In genomic region chr11:103267346-103268219, GRCm38 (mm10) we compare ENCODE assay signal across 8 mouse cellular contexts. TPM values are rescaled to one million over a fixed set of nuclear protein-coding genes. Genes with fewer than 3 reads are reported as not detected.
DNase-seq lines count a peak whose midpoint lies in the region; ATAC-seq and TF ChIP-seq lines count a peak whose summit lies in the region.

Gene Map3k14 (minus strand): TSS chr11:103267472.

- peak within 1 kb of the TSS; percentile 74 for H3K4me3 ChIP-seq in C2C12 (ENCODE audit: insufficient read depth, poor library complexity, severe bottlenecking)
- peak within 1 kb of the TSS; percentile 71 for H3K4me3 ChIP-seq in erythroblast, embryonic 14.5 days (replicated peaks)
- peak within 1 kb of the TSS; percentile 65 for H3K4me3 ChIP-seq in heart, embryonic 11.5 days (ENCODE audit: low read depth, low read length)
- H3K4me3 ChIP-seq in kidney, embryonic 16.5 days (ENCODE audit: low read length), result peak within 1 kb of the TSS; percentile 56
- peak within 1 kb of the TSS; percentile 56 for H3K4me3 ChIP-seq in liver, adult 2 months (ENCODE audit: insufficient read depth, low read depth, low read length)
- peak within 1 kb of the TSS; percentile 80 for H3K4me3 ChIP-seq in myocyte

- peak; percentile 73; the same call in 1 of the 2 replicates for TF ChIP-seq POLR2A in brain, embryonic 14.5 days (IDR thresholded peaks at IDR 0.05; ENCODE audit: borderline replicate concordance, extremely low read depth, insufficient read depth, insufficient read length, poor library complexity, severe bottlenecking)
- no peak; the same call in 1 of the 2 replicates for TF ChIP-seq POLR2A in liver, adult 2 months (IDR thresholded peaks at IDR 0.05; ENCODE audit: extremely low read depth, insufficient read depth, low read length)
- TF ChIP-seq POLR2A in myocyte (IDR thresholded peaks at IDR 0.05; ENCODE audit: insufficient read length, low read depth), result peak; percentile 98

- H3K27ac ChIP-seq in heart, embryonic 11.5 days (ENCODE audit: low read depth, low read length), result peak within 1 kb of the TSS; percentile 74
- peak within 1 kb of the TSS; percentile 95 for H3K27ac ChIP-seq in kidney, embryonic 16.5 days (ENCODE audit: low read length)
- peak within 1 kb of the TSS; percentile 3; the same call in 1 of the 2 replicates for H3K27ac ChIP-seq in liver, adult 2 months (replicated peaks; ENCODE audit: insufficient read depth, low read depth, low read length)

- H3K9me3 ChIP-seq in erythroblast, embryonic 14.5 days (ENCODE audit: control insufficient read depth, low read length), result no peaks in the 10 kb centered on the region
- H3K9me3 ChIP-seq in heart, embryonic 11.5 days (replicated peaks; ENCODE audit: control insufficient read depth, low read length), result no peaks in the 10 kb centered on the region
- no peaks in the 10 kb centered on the region for H3K9me3 ChIP-seq in kidney, embryonic 16.5 days (ENCODE audit: low read length)

- peaks cover 45% of the 10 kb centered on the region for H3K79me2 ChIP-seq in C2C12 (ENCODE audit: control insufficient read depth, insufficient read depth)
- peaks cover 4% of the 10 kb centered on the region; the same call in 1 of the 2 replicates for H3K79me2 ChIP-seq in liver, adult 2 months (ENCODE audit: control insufficient read depth, insufficient read depth, low read length)
- H3K79me2 ChIP-seq in myocyte (ENCODE audit: control insufficient read depth, insufficient read depth), result peaks cover 46% of the 10 kb centered on the region

- 2% methylated on average over 55 of the region's 55 CpGs for whole genome bisulfite sequencing in heart, embryonic 11.5 days (ENCODE audit: insufficient replicate concordance)
- under 1% methylated on average over 55 of the region's 55 CpGs for WGBS in kidney, embryonic 16.5 days
- WGBS in liver, adult 2 months, result 3% methylated on average over 55 of the region's 55 CpGs

- peak; percentile 100 for DNase-seq in brain, embryonic 14.5 days (ENCODE audit: low read depth)
- peak; percentile 98 for DNase-seq in liver, adult 2 months (ENCODE audit: extremely low read depth, low read depth, low spot score)
- peak; percentile 99 for DNase-seq in splenic B cell, adult 2 months (ENCODE audit: low read depth, low spot score)

- H3K4me2 ChIP-seq in heart, embryonic 11.5 days, result peak within 1 kb of the TSS; percentile 87
- H3K4me2 ChIP-seq in kidney, embryonic 16.5 days (replicated peaks; ENCODE audit: low read depth, low read length), result peak within 1 kb of the TSS; percentile 70
- H3K4me2 ChIP-seq in myocyte (ENCODE audit: low read depth), result peak within 1 kb of the TSS; percentile 98

- H3ac ChIP-seq in C2C12 (ENCODE audit: control insufficient read depth, insufficient read length, low read depth) (peak within 1 kb of the TSS; percentile 72), myocyte (ENCODE audit: control insufficient read depth, insufficient read length) (peak within 1 kb of the TSS; percentile 40)

- peak; percentile 98 for ATAC-seq in heart, embryonic 11.5 days (replicated peaks; ENCODE audit: insufficient number of reproducible peaks, low FRiP score, low TSS enrichment)
- ATAC-seq in kidney, embryonic 16.5 days (ENCODE audit: low FRiP score, low TSS enrichment), result peak; percentile 99

- H3K79me3 ChIP-seq in C2C12 (ENCODE audit: low read depth), result peaks cover 44% of the 10 kb centered on the region

- peak within 1 kb of the TSS; percentile 77 for H3K9ac ChIP-seq in heart, embryonic 11.5 days (ENCODE audit: low read depth, low read length)
- peak within 1 kb of the TSS; percentile 80 for H3K9ac ChIP-seq in kidney, embryonic 16.5 days (replicated peaks; ENCODE audit: low read length)
- H3K9ac ChIP-seq in liver, adult 2 months (ENCODE audit: low read depth, low read length), result peak within 1 kb of the TSS; percentile 62

- peaks cover 27% of the 10 kb centered on the region for H3K4me1 ChIP-seq in erythroblast, embryonic 14.5 days (ENCODE audit: control insufficient read depth)
- peaks cover 13% of the 10 kb centered on the region for H3K4me1 ChIP-seq in heart, embryonic 11.5 days (ENCODE audit: control insufficient read depth, insufficient read depth, low read length)
- peaks cover 59% of the 10 kb centered on the region for H3K4me1 ChIP-seq in kidney, embryonic 16.5 days (ENCODE audit: insufficient read depth, low read length)
- H3K4me1 ChIP-seq in liver, adult 2 months (ENCODE audit: control insufficient read depth, insufficient read depth, low read length), result peaks cover 7% of the 10 kb centered on the region

- H3K27me3 ChIP-seq in C2C12 (ENCODE audit: control insufficient read depth, insufficient read depth, insufficient read length), result no peaks in the 10 kb centered on the region
- peaks cover 12% of the 10 kb centered on the region for H3K27me3 ChIP-seq in erythroblast, embryonic 14.5 days (ENCODE audit: control insufficient read depth)
- H3K27me3 ChIP-seq in heart, embryonic 11.5 days (ENCODE audit: control insufficient read depth, insufficient read depth, low read length), result no peaks in the 10 kb centered on the region
- H3K27me3 ChIP-seq in kidney, embryonic 16.5 days (ENCODE audit: insufficient read depth, low read length), result no peaks in the 10 kb centered on the region
- no peaks in the 10 kb centered on the region for H3K27me3 ChIP-seq in liver, adult 2 months (ENCODE audit: control insufficient read depth, insufficient read depth, low read length)
- H3K27me3 ChIP-seq in myocyte (ENCODE audit: control insufficient read depth, insufficient read depth, insufficient read length), result no peaks in the 10 kb centered on the region
- H3K27me3 ChIP-seq in splenic B cell, adult 2 months (ENCODE audit: control insufficient read depth, insufficient read depth, low read length, poor library complexity, severe bottlenecking), result no peaks in the 10 kb centered on the region

- H3K36me3 ChIP-seq in C2C12 (ENCODE audit: control insufficient read depth, insufficient read depth), result peaks cover 14% of the 10 kb centered on the region
- no peaks in the 10 kb centered on the region for H3K36me3 ChIP-seq in erythroblast, embryonic 14.5 days (ENCODE audit: control insufficient read depth)
- no peaks in the 10 kb centered on the region for H3K36me3 ChIP-seq in heart, embryonic 11.5 days (ENCODE audit: control insufficient read depth, insufficient read depth, low read length)
- H3K36me3 ChIP-seq in kidney, embryonic 16.5 days (ENCODE audit: insufficient read depth, low read length), result no peaks in the 10 kb centered on the region
- H3K36me3 ChIP-seq in liver, adult 2 months (ENCODE audit: control insufficient read depth, insufficient read depth, low read length), result no peaks in the 10 kb centered on the region
- H3K36me3 ChIP-seq in myocyte (ENCODE audit: control insufficient read depth, insufficient read depth), result no peaks in the 10 kb centered on the region
- H3K36me3 ChIP-seq in splenic B cell, adult 2 months (ENCODE audit: control insufficient read depth, insufficient read depth, low read length, poor library complexity, severe bottlenecking), result no peaks in the 10 kb centered on the region

- TF ChIP-seq CTCF in C2C12 (IDR thresholded peaks at IDR 0.05; ENCODE audit: control insufficient read depth, insufficient read depth, insufficient read length), result no peak
- TF ChIP-seq CTCF in brain, embryonic 14.5 days (IDR thresholded peaks at IDR 0.05; ENCODE audit: borderline replicate concordance, extremely low read depth, insufficient read depth, insufficient read length), result no peak
- 0 out of 2 replicates have a peak, but pooled peaks have one; percentile 9 for TF ChIP-seq CTCF in liver, adult 2 months (IDR thresholded peaks at IDR 0.05; ENCODE audit: low read depth, low read length)

TF ChIP-seq in C2C12, 6 proteins besides CTCF, POLR2A, EP300 and RAD21:
- TF ChIP-seq MAX (IDR thresholded peaks at IDR 0.05) (peak; percentile 23), USF1 (IDR thresholded peaks at IDR 0.05; ENCODE audit: low read depth) (no peak)
TF ChIP-seq in C2C12: peak in this region for 1.

TF ChIP-seq in myocyte, 11 proteins besides CTCF, POLR2A, EP300 and RAD21:
- TF ChIP-seq TCF12 (IDR thresholded peaks at IDR 0.05; ENCODE audit: insufficient read depth, poor library complexity, severe bottlenecking) (no peak), CEBPB (IDR thresholded peaks at IDR 0.05; ENCODE audit: insufficient read depth, poor library complexity, severe bottlenecking) (no peak), MAX (IDR thresholded peaks at IDR 0.05; ENCODE audit: low read depth) (no peak), SRF (IDR thresholded peaks at IDR 0.05; ENCODE audit: control insufficient read depth, insufficient read length, low read depth) (peak; percentile 100), MYOG (IDR thresholded peaks at IDR 0.05; ENCODE audit: control insufficient read depth in 1 of 3, insufficient read depth in 1 of 3, insufficient read length in 2 of 3, low read depth in 2 of 3) (peak in 1 of 3 experiments; percentile 6), POLR2AphosphoS2 (IDR thresholded peaks at IDR 0.05; ENCODE audit: insufficient read length, low read depth) (peak; percentile 95), MYOD1 (IDR thresholded peaks at IDR 0.05; ENCODE audit: control insufficient read depth in 1 of 3, insufficient read length in 2 of 3, low read depth in 2 of 3) (no peak), USF1 (IDR thresholded peaks at IDR 0.05; ENCODE audit: low read depth) (no peak), REST (IDR thresholded peaks at IDR 0.05; ENCODE audit: insufficient read depth, insufficient read length) (no peak), E2F4 (IDR thresholded peaks at IDR 0.05; ENCODE audit: insufficient read depth) (peak; percentile 61), TCF3 (IDR thresholded peaks at IDR 0.05; ENCODE audit: insufficient read length, low read depth) (no peak)

RNA-seq across cellular contexts. Expression of gene Map3k14, which starts in this region (rescaled TPM):
- polyA plus RNA-seq in C2C12 (2012; fragmentation: generic; extraction: Trizol), result 9.7 TPM
- 4.6 and 6.3 TPM in 2 replicates for polyA plus RNA-seq in brain, embryonic 14.5 days (2012; rRNA removed)
- polyA plus RNA-seq in erythroblast, embryonic 14.5 days (2012), result 0.01 and 0.04 TPM in 2 replicates
- polyA plus RNA-seq in heart, embryonic 11.5 days (2014; fragmentation: Nextera tagmentation; extraction: Ambion mirVana), result 1.4 and 1.7 TPM in 2 replicates
- 5.3 and 6.7 TPM in 2 replicates for polyA plus RNA-seq in kidney, embryonic 16.5 days (2015; fragmentation: Nextera tagmentation; extraction: Ambion mirVana)
- total RNA-seq in liver, adult 2 months (2014; rRNA removed), result 1.4 and 2.2 TPM in 2 replicates
- polyA plus RNA-seq in liver, adult 2 months (2012; rRNA removed), result 2.0 and 2.1 TPM in 2 replicates
- 12.9 TPM for polyA plus RNA-seq in myocyte (2012; fragmentation: generic; extraction: Trizol)

Comparison
In these comparisons a context has a peak if more than half of its experiments do, and no peak if none do; other contexts are left out.
1. Peak in every context shown above with its lines: DNase-seq, ATAC-seq, H3K4me3 ChIP-seq and H3K27ac ChIP-seq.
2. H3K27ac ChIP-seq: peak in every context shown above with its lines; median percentile 95 in kidney, embryonic 16.5 days; 74 in heart, embryonic 11.5 days; 3 in liver, adult 2 months.